Mouse (Mus musculus) myocyte (in vitro differentiated cells): ENCODE results near the gene Olfr551.

Experiments
- MYOG ChIP-seq, 3 experiments: IDR thresholded peaks; one replicate each; pipeline ENCODE4 v1.6.1; 2011; ENCODE audit warnings: control low read depth in 2 of 3, low read depth in 2 of 3, mild to moderate bottlenecking in 2 of 3; ENCODE audit not compliant: insufficient read length in 2 of 3, control insufficient read depth in 1 of 3, insufficient read depth in 1 of 3
- POLR2AphosphoS2 ChIP-seq: IDR thresholded peaks from one replicate; pipeline ENCODE4 v1.6.1; 2011; ENCODE audit warnings: low read depth, control low read depth; ENCODE audit not compliant: insufficient read length

DNA sequence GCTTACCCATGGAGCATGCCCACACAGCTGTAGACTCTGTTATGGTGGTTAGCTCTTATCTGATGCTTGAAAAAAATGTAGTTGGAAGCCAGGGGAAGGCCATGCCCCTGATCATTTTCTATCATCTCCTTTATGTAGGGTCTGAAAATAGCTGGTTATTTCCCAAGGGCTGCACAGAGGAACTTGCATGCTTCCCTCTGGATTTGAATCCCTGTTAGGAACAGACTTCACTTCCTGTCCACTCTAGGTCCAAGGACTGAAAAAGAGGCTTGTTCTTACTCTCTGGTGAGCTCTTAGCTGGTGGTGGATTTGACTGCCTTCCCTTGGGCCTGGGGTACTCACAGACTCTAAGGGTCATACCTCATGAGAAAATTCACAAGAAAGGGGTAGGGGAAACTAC is 26.4 kb upstream of the Olfr551 start, which contains the start of gene Olfr553:
- TF ChIP-seq MYOG (IDR thresholded peaks at IDR 0.05; ENCODE audit: control insufficient read depth in 1 of 3, insufficient read depth in 1 of 3, insufficient read length in 2 of 3, low read depth in 2 of 3) (no peak), POLR2AphosphoS2 (no peak)
